Mouse (Mus musculus) limb, embryonic 11.5 days (tissue): Measurements from ENCODE around the gene Adprh. TPM values are rescaled to one million over a fixed set of nuclear protein-coding genes. Genes with fewer than 3 reads are reported as not detected.

Experiments used
- ATAC-seq: fragments of 200-750 bp; cut with Nextera tagmentation; 2 replicates; pipeline ENCODE4 v1.8.0; 2017; ENCODE audit warnings: low read depth; ENCODE audit not compliant: insufficient number of reproducible peaks, low FRiP score, low TSS enrichment
- DNase-seq: peaks from one replicate; pipeline ENCODE4 v3.0.0-alpha.2; 2015; ENCODE audit warnings: low spot score
- H3K27ac ChIP-seq: fragments of 300-500 bp; sonication (generic); replicated peaks from 2 replicates; pipeline ENCODE4 v1.5.1; 2014; ENCODE audit warnings: low read depth, mild to moderate bottlenecking, low read length
- H3K27me3 ChIP-seq: fragments of 300-500 bp; sonication (generic); 2 replicates; pipeline ENCODE4 v1.6.1; 2014; ENCODE audit warnings: mild to moderate bottlenecking, low read length, mixed read lengths; ENCODE audit not compliant: control insufficient read depth, insufficient read depth
- H3K36me3 ChIP-seq: fragments of 300-500 bp; sonication (generic); 2 replicates; pipeline ENCODE4 v1.6.1; 2014; ENCODE audit warnings: mild to moderate bottlenecking, low read length, moderate library complexity, mixed read lengths; ENCODE audit not compliant: control insufficient read depth, insufficient read depth
- H3K4me1 ChIP-seq: fragments of 300-500 bp; sonication (generic); 2 replicates; pipeline ENCODE4 v1.6.1; 2014; ENCODE audit warnings: low read length, mixed read lengths; ENCODE audit not compliant: control insufficient read depth, insufficient read depth
- H3K4me2 ChIP-seq: fragments of 300-500 bp; sonication (generic); 2 replicates; pipeline ENCODE4 v1.6.1; 2014; ENCODE audit warnings: low read depth, mild to moderate bottlenecking, moderate library complexity; ENCODE audit not compliant: severe bottlenecking
- H3K4me3 ChIP-seq: fragments of 300-500 bp; sonication (generic); 2 replicates; pipeline ENCODE4 v1.5.1; 2014; ENCODE audit warnings: low read depth, low read length
- H3K9ac ChIP-seq: fragments of 300-500 bp; sonication (generic); 2 replicates; pipeline ENCODE4 v1.6.1; 2014; ENCODE audit warnings: mild to moderate bottlenecking, low read length
- H3K9me3 ChIP-seq: fragments of 300-500 bp; sonication (generic); 2 replicates; pipeline ENCODE4 v1.6.1; 2016; ENCODE audit warnings: low read length; ENCODE audit not compliant: control insufficient read depth
- WGBS: fragments of 180-500 bp; shearing (Covaris S2); extraction: QIAGEN DNeasy Blood & Tissue Kit; methylation state at CpG from one replicate; pipeline ENCODE4 v1.1.7; 2014; 5-methylcytosine and 5-hydroxymethylcytosine counted together
- polyA plus RNA-seq: library from polyadenylated mRNA; unstranded; fragments of >200 nt; fragmentation: Nextera tagmentation; extraction: Ambion mirVana; gene quantifications from 2 replicates; pipeline ENCODE4 v1.2.1, GENCODE M21; 2014

Gene Adprh
- polyA plus RNA-seq, 1 experiment from 2014 or later, result 141 TPM

- H3K4me3 ChIP-seq, result no peak overlapping the region
- no peak overlapping the region for H3K9ac ChIP-seq
- H3K4me1 ChIP-seq, result no peaks in the 10 kb centered on the region
- WGBS, result 83% methylated on average over 6 of the region's 6 CpGs
- H3K36me3 ChIP-seq, result peaks cover 11% of the 10 kb centered on the region
- no peak for DNase-seq
- no peaks in the 10 kb centered on the region for H3K27me3 ChIP-seq
- no peak overlapping the region for H3K4me2 ChIP-seq
- no peaks in the 10 kb centered on the region for H3K9me3 ChIP-seq
- ATAC-seq, result no peak
- H3K27ac ChIP-seq, result no peak overlapping the region
Measured at GRCm38 (mm10) chr16:38440403-38440802, 12.1 kb downstream of the Adprh start.

- 84% methylated on average over 1 of the region's 1 CpGs for WGBS
- H3K9ac ChIP-seq, result no peak overlapping the region
- no peak overlapping the region for H3K4me2 ChIP-seq
- no peaks in the 10 kb centered on the region for H3K4me1 ChIP-seq
- no peak overlapping the region for H3K27ac ChIP-seq
- no peaks in the 10 kb centered on the region for H3K9me3 ChIP-seq
- DNase-seq (no peak), ATAC-seq (no peak)
- H3K27me3 ChIP-seq, result no peaks in the 10 kb centered on the region
- H3K4me3 ChIP-seq, result no peak overlapping the region
- H3K36me3 ChIP-seq, result peaks cover 4% of the 10 kb centered on the region
Measured at GRCm38 (mm10) chr16:38439190-38439589, 13.3 kb downstream of the Adprh start.

- H3K4me3 ChIP-seq, result no peak overlapping the region
- peaks cover 2% of the 10 kb centered on the region; the same call in 1 of the 2 replicates for H3K4me1 ChIP-seq
- no peaks in the 10 kb centered on the region for H3K9me3 ChIP-seq
- H3K27ac ChIP-seq, result no peak overlapping the region
- no peak overlapping the region for H3K4me2 ChIP-seq
- H3K36me3 ChIP-seq, result no peaks in the 10 kb centered on the region
- WGBS, result 88% methylated on average over 4 of the region's 4 CpGs
- H3K27me3 ChIP-seq, result no peaks in the 10 kb centered on the region
- DNase-seq, result no peak
- H3K9ac ChIP-seq, result no peak overlapping the region
- ATAC-seq, result no peak
Measured at GRCm38 (mm10) chr16:38434295-38434795, 18.2 kb downstream of the Adprh start.

- 87% methylated on average over 8 of the region's 8 CpGs for WGBS
- ATAC-seq, result no peak
- DNase-seq, result no peak
- Histone ChIP-seq H3K27ac (no peak overlapping the region), H3K4me3 (no peak overlapping the region), H3K9ac (no peak overlapping the region), H3K9me3 (no peaks in the 10 kb centered on the region), H3K4me2 (no peak overlapping the region), H3K36me3 (no peaks in the 10 kb centered on the region), H3K27me3 (no peaks in the 10 kb centered on the region), H3K4me1 (peaks cover 2% of the 10 kb centered on the region; the same call in 1 of the 2 replicates)
Measured at GRCm38 (mm10) chr16:38433514-38433913, 19.0 kb downstream of the Adprh start.

- no peaks in the 10 kb centered on the region for H3K9me3 ChIP-seq
- DNase-seq (no peak), ATAC-seq (no peak)
- H3K4me3 ChIP-seq, result no peak within 1 kb of the TSS
- 81% methylated on average over 11 of the region's 11 CpGs for WGBS
- no peak within 1 kb of the TSS for H3K27ac ChIP-seq
- no peak within 1 kb of the TSS for H3K9ac ChIP-seq
- H3K27me3 ChIP-seq, result no peaks in the 10 kb centered on the region
- H3K4me1 ChIP-seq, result peaks cover 2% of the 10 kb centered on the region; the same call in 1 of the 2 replicates
- no peak within 1 kb of the TSS for H3K4me2 ChIP-seq
- no peaks in the 10 kb centered on the region for H3K36me3 ChIP-seq
Measured at GRCm38 (mm10) chr16:38432498-38433425, 19.7 kb downstream of the Adprh start, which contains the start of gene Pla1a. Gene Pla1a, minus strand, starts transcription at chr16:38433145.

- Histone ChIP-seq H3K27me3 (no peaks in the 10 kb centered on the region), H3K4me2 (no peak overlapping the region), H3K9ac (no peak overlapping the region), H3K4me1 (peaks cover 2% of the 10 kb centered on the region; the same call in 1 of the 2 replicates), H3K4me3 (no peak overlapping the region), H3K9me3 (no peaks in the 10 kb centered on the region), H3K27ac (no peak overlapping the region), H3K36me3 (no peaks in the 10 kb centered on the region)
- 78% methylated on average over 13 of the region's 13 CpGs for WGBS
- no peak for ATAC-seq
- DNase-seq, result no peak
Measured at GRCm38 (mm10) chr16:38431446-38432185, 20.9 kb downstream of the Adprh start.

GRCm38 (mm10) chr16:38425799-38426198 is 26.7 kb downstream of the Adprh start:
- no peak for DNase-seq
- Histone ChIP-seq H3K36me3 (no peaks in the 10 kb centered on the region), H3K9me3 (no peaks in the 10 kb centered on the region), H3K27ac (no peak overlapping the region), H3K4me2 (no peak overlapping the region), H3K27me3 (no peaks in the 10 kb centered on the region), H3K4me1 (peaks cover 2% of the 10 kb centered on the region; the same call in 1 of the 2 replicates), H3K9ac (no peak overlapping the region), H3K4me3 (no peak overlapping the region)
- 91% methylated on average over 1 of the region's 1 CpGs for WGBS
- ATAC-seq, result no peak

GRCm38 (mm10) chr16:38425374-38425773 is 27.1 kb downstream of the Adprh start:
- H3K9ac ChIP-seq, result no peak overlapping the region
- H3K36me3 ChIP-seq, result no peaks in the 10 kb centered on the region
- DNase-seq (no peak), ATAC-seq (no peak)
- H3K27me3 ChIP-seq, result no peaks in the 10 kb centered on the region
- H3K27ac ChIP-seq, result no peak overlapping the region
- H3K4me2 ChIP-seq, result no peak overlapping the region
- peaks cover 2% of the 10 kb centered on the region; the same call in 1 of the 2 replicates for H3K4me1 ChIP-seq
- no peaks in the 10 kb centered on the region for H3K9me3 ChIP-seq
- WGBS, result 88% methylated on average over 2 of the region's 2 CpGs
- no peak overlapping the region for H3K4me3 ChIP-seq
